Mouse (Mus musculus): ENCODE measurements around the gene Scube3. TPM values are rescaled to one million over a fixed set of nuclear protein-coding genes. Genes with fewer than 3 reads are reported as not detected.

The Scube3 gene
- total RNA-seq, 4 experiments from 2014 or later = 1.1 to 1.3 (median 1.2) TPM

GRCm38 (mm10) chr17:28176775-28177539, 35.0 kb downstream of the Scube3 start, which contains the start of gene Zfp523:
Gene Zfp523, plus strand, starts transcription at chr17:28177129.
- peak; percentile 84 to 85 for DNase-seq (ENCODE audit: low spot score in 2 of 2)

DNA sequence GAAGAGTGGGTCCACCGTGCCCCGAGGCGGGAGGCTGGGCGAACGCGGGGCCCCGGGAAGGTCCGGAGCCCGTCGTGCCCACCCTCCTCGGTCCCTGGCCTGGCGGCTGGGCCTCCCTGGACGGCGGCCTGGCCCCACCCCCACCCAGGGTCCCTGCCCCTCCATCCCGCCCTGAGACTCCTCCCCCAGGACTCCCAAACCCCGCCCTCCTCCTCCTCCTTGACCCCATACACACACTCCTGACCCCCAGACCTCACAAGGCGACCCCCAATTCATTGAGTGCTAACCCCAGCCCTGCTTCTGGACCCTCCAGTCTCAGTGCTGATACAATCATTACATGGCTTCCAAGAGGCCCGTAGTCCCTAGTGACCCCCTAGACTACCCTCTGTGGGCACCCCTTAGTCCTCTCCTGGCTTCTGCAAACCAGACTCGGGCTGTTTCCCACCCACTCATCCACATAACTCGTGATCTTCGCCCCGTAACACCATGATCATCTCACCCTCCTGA, 35.7 kb downstream of the Scube3 start:
- no peak for DNase-seq (ENCODE audit: low spot score in 2 of 2)

GRCm38 (mm10) chr17:28180331-28180730, 38.4 kb downstream of the Scube3 start:
- no peak for DNase-seq (ENCODE audit: low spot score in 2 of 2)

GRCm38 (mm10) chr17:28180783-28181544, 39.0 kb downstream of the Scube3 start:
- no peak for DNase-seq (ENCODE audit: low spot score in 2 of 2)

- DNase-seq (ENCODE audit: low spot score in 2 of 2) = no peak
Measured at GRCm38 (mm10) chr17:28184971-28185638, 43.2 kb downstream of the Scube3 start.

DNA sequence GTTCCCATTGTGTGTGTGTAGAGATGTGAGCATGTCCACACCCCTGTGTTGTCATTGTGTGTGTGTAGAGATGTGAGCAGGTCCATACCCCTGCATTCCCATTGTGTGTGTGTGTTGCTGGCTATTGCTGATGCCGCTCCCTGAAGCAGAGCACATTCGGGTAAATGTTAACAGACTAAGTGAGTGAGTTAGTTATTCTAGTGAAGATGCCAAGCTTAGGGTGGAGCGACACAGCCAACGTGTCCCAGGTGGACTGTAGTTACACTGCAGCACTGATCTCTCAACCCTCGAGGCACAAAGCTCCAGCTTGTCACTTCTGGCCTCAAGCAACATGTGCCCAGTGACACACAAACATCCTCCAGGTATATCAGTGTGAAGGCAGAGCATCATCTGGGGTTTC, 46.4 kb downstream of the Scube3 start:
- DNase-seq (ENCODE audit: low spot score in 2 of 2) = no peak

DNA sequence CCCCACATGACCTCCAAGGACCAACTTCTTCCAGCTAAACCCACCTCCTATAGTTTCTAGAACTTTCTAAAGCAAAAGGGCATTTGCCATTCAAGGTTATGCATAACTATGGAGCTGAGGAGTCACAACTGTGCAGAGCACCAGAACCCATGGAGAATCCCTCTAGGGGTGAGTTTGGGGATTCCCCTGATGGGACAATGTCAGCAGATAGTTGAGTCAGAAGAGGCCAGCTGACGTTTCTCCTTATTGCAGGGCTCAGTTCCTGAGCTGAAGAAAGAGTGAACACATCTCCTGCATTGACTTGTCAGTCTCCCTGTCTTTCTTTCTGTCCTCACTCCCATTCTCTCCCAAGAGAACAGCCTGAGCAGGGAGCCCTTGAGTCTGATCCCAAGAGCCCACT, 50.8 kb downstream of the Scube3 start:
- no peak for DNase-seq (ENCODE audit: low spot score in 2 of 2)

DNA sequence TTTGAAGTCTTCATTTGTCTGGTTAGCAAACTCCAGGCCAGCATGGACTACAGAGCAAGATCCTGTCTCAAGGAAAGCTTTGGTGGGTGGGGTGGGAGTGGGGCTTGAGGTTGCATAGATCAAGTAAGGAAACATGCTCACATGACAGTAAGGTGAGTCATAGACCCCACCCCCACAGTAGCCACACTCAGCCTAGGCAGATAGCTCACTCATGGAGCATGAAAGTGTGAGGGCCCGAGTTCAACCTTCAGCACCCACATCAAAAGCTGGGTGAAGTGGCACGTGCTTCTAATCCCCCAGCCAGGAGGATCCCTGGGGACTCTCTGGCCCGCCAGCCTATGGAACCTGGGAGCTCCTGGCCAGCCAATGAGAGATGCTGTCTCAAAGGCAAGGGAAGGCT, 51.6 kb downstream of the Scube3 start:
- DNase-seq (ENCODE audit: low spot score in 2 of 2) = no peak

GRCm38 (mm10) chr17:28195033-28195432, 53.1 kb downstream of the Scube3 start:
- DNase-seq (ENCODE audit: low spot score in 2 of 2) = no peak

DNA sequence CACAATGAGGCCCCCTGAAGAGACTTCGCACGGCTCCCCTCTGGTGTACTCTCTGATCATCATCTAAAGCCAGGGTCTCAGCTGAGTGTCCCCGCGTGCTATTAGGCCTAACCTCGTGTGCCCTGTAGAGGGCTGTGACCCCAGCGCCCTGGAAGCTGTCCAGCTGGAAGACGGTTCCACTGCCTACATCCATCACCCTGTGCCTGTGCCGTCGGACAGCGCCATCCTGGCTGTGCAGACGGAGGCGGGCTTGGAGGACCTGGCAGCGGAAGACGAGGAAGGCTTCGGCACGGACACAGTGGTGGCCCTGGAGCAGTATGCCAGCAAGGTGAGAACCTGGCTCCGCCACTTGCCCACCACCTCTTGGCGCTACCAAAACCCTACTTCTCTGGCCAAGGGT, 55.7 kb downstream of the Scube3 start:
- no peak for DNase-seq (ENCODE audit: low spot score in 2 of 2)

- DNase-seq (ENCODE audit: low spot score in 2 of 2) = no peak
Measured at GRCm38 (mm10) chr17:28201982-28202381, 60.0 kb downstream of the Scube3 start.

- peak in 1 of 2 experiments; percentile 43 for DNase-seq (ENCODE audit: low spot score in 2 of 2)
Measured at GRCm38 (mm10) chr17:28204052-28204720, 62.2 kb downstream of the Scube3 start.

- DNase-seq (ENCODE audit: low spot score in 2 of 2) = no peak
Measured at GRCm38 (mm10) chr17:28205443-28205842, 63.5 kb downstream of the Scube3 start.

DNA sequence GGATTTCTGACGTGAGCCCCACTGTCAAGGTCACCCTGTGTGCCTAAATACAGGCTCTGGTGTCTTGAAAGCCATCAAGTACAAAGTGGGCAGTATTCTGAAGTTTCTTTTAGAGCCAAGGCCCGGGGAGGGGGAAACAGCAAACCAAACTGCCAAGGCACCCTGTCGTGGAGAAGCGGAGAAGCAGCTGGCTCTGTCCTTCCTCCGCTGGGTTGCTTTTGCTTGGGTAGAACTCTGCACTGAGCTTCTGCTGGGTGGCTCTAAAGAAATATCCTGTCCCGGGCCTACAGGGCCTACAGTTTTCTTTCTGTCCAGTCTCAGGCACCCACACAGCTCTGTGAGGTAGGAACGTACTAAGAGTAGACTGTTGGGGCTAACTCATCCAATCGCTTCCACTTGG, 65.2 kb downstream of the Scube3 start:
- no peak for DNase-seq (ENCODE audit: low spot score in 2 of 2)

DNA sequence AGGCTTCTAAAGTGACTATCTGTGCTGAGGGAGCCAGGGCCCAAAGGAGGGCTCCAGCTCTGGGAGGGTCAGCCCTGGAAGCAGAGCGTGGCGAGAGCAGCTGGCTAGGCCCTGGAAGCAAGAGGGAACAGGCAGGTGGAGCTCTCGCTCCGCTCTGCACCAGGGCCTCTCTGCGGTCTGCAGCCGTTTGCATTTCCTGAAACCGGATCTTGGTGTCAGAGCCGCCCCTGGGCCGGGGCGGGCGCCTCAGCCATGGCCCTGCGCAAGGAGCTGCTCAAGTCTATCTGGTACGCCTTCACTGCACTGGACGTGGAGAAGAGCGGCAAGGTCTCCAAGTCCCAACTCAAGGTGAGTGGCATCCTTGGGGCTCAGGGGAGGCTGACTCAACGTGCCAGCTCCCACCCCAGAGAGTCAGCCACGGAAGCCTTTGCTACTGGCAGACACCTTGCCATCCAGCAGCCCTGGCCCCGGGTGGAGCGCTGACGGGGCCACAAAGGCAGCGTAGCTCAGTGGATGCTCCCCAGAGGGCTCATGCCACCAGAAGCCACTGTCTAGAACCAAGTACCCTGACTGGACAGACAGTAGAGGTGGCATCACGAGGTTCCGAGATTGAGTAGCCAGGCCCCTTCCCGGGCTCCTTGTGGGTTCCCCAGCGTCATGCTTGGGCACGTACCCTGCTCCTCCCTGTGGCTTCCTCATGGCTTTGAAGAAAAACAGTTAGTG, 65.8 kb downstream of the Scube3 start, which contains the start of gene Def6:
TSS of gene Def6 (plus strand) at position 188 of the 723 bp plus-strand sequence.
- DNase-seq (ENCODE audit: low spot score in 2 of 2) = no peak

DNA sequence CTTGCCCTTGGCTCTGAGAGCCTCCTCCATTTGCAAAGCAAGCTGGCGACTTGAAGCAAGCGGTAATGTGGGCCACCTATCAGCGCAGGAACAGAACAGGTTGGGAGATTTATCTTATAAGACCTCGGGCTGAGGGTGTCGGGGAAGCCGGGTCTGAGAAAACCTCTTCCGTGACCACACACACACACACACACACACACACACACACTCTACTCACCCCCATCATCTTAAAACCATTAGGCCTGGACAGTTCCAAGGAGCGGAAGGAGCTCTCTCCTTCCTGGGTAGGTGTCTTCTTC, 66.3 kb downstream of the Scube3 start:
- no peak for DNase-seq (ENCODE audit: low spot score in 2 of 2)

DNA sequence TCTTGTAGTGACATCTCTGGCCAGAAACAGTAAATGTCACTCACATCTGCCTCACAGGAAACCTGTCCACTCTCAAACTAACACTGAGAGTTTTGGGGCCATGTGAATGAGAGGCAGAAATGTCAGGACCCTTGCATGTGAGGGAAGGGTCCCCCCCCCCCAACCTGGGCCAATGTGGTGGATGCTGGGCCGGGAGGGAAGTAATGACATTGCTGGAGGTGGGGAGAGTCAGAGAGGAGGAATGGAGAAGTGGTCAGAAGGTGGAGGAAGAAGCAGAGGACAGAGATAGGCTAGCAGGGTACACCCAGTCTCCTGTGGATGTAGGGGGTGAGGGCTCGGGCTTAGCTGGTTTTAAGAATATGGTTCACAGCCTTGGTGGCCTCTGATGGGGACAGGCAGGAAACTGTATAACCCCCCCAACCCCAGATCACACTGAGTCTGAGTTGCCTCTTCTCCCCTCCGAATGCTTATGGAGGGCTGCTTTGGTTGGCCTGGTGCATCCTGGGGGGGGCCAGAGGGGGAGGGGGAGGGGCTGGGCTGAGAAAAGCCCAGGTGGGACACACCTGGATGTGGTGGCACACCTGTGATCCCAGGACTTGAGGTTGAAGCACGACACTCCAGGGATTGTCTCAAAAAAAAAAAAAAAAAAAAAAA, 67.6 kb downstream of the Scube3 start:
- DNase-seq (ENCODE audit: low spot score in 2 of 2) = no peak

DNA sequence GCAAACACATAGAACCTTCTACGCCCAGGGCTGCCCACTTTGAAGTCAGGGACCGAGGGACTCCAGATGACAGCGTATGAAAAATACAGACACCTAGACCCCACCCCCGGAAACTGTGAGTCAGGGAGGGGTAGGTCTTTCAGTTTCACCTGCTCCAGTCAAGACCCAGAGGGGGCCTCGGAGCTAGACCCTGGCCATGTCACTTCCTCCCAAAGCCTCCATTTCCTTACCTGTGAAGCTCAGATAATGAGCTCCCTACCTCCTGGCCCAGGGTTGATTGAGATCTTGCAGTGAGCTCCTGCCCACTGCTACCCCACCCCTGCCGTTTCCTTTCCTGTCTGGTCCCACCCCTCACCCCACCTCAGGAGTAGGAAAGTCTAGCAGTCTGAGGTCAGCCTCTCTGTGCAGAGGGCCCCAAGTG, 70.0 kb downstream of the Scube3 start:
- DNase-seq (ENCODE audit: low spot score in 2 of 2) = no peak

DNA sequence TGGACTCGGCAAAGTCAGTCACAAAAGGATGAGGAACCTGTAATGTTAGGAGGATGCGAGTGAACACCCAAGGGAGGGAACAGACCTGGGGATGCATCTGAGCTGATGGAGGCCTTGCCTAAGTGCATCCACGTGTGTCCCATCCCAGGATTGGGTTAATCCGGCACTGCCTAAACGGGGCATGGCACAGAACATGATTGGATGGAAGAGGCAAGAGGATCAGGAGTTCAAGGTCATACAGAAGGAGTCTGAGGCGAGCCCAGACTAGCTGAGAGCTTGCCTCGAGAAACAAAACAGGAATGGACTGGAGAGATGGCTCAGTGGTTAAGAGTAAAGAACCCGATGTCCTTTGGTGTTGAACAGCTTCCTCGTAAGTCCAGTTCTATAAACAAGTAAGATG, 70.5 kb downstream of the Scube3 start:
- no peak for DNase-seq (ENCODE audit: low spot score in 2 of 2)

- DNase-seq (ENCODE audit: low spot score in 2 of 2) = no peak
Measured at GRCm38 (mm10) chr17:28213236-28213635, 71.3 kb downstream of the Scube3 start.

Data from layer of hippocampus, adult 8-10 months (tissue).